Mouse (Mus musculus) stomach, embryonic 14.5 days (tissue): Measurements from ENCODE around the gene Ammecr1. TPM values are rescaled to one million over a fixed set of nuclear protein-coding genes. Genes with fewer than 3 reads are reported as not detected.

Source experiments
- ATAC-seq: fragments of 200-750 bp; cut with Nextera tagmentation; 2 replicates; pipeline ENCODE4 v1.8.0; 2017; ENCODE audit warnings: low read depth, moderate TSS enrichment; ENCODE audit not compliant: insufficient number of reproducible peaks, insufficient read depth, low FRiP score
- H3K27ac ChIP-seq: fragments of 300-500 bp; sonication (generic); 2 replicates; pipeline ENCODE4 v1.5.1; 2014; ENCODE audit warnings: mild to moderate bottlenecking, low read length, moderate library complexity, mixed read lengths
- H3K27me3 ChIP-seq: fragments of 300-500 bp; sonication (generic); 2 replicates; pipeline ENCODE4 v1.6.1; 2014; ENCODE audit warnings: low read length, control low read depth, mixed read lengths; ENCODE audit not compliant: control insufficient read depth, insufficient read depth
- H3K36me3 ChIP-seq: fragments of 300-500 bp; sonication (generic); 2 replicates; pipeline ENCODE4 v1.6.1; 2014; ENCODE audit warnings: mild to moderate bottlenecking, control low read depth, low read length, moderate library complexity, mixed read lengths; ENCODE audit not compliant: control insufficient read depth, insufficient read depth
- H3K4me1 ChIP-seq: fragments of 300-500 bp; sonication (generic); 2 replicates; pipeline ENCODE4 v1.6.1; 2014; ENCODE audit warnings: low read length, control low read depth, mixed read lengths; ENCODE audit not compliant: control insufficient read depth, insufficient read depth
- H3K4me2 ChIP-seq: fragments of 300-500 bp; sonication (generic); replicated peaks from 2 replicates; pipeline ENCODE4 v1.6.1; 2014; ENCODE audit warnings: low read depth, low read length, control low read depth
- H3K4me3 ChIP-seq: fragments of 300-500 bp; sonication (generic); 2 replicates; pipeline ENCODE4 v1.5.1; 2014; ENCODE audit warnings: low read depth, low read length, control low read depth
- H3K9ac ChIP-seq: fragments of 300-500 bp; sonication (generic); replicated peaks from 2 replicates; pipeline ENCODE4 v1.6.1; 2014; ENCODE audit warnings: low read depth, mild to moderate bottlenecking, control low read depth, low read length, moderate library complexity, mixed read lengths
- H3K9me3 ChIP-seq: fragments of 300-500 bp; sonication (generic); 2 replicates; pipeline ENCODE4 v1.6.1; 2016; ENCODE audit warnings: low read depth, low read length, control low read depth; ENCODE audit not compliant: control insufficient read depth
- WGBS: fragments of 180-500 bp; shearing (Covaris S2); extraction: QIAGEN DNeasy Blood & Tissue Kit; methylation state at CpG from one replicate; pipeline ENCODE4 v1.1.7; 2014; 5-methylcytosine and 5-hydroxymethylcytosine counted together
- polyA plus RNA-seq: library from polyadenylated mRNA; unstranded; fragments of >200 nt; fragmentation: Nextera tagmentation; extraction: Ambion mirVana; gene quantifications from 2 replicates; pipeline ENCODE4 v1.2.1, GENCODE M21; 2014

Gene Ammecr1
- polyA plus RNA-seq, 1 experiment from 2014 or later, result 13.3 TPM

GRCm38 (mm10) chrX:142983638-142984037, 17.1 kb upstream of the Ammecr1 start:
- H3K27me3 ChIP-seq, result 0 out of 2 replicates have a peak, but pooled peaks cover 2% of the 10 kb centered on the region
- H3K9me3 ChIP-seq, result no peaks in the 10 kb centered on the region
- ATAC-seq, result no peak
- H3K4me1 ChIP-seq, result no peaks in the 10 kb centered on the region
- H3K9ac ChIP-seq, result no peak overlapping the region
- no peak overlapping the region for H3K4me2 ChIP-seq
- H3K36me3 ChIP-seq, result no peaks in the 10 kb centered on the region
- H3K27ac ChIP-seq, result no peak overlapping the region
- no peak overlapping the region for H3K4me3 ChIP-seq
- 52% methylated on average over 6 of the region's 6 CpGs for WGBS

DNA sequence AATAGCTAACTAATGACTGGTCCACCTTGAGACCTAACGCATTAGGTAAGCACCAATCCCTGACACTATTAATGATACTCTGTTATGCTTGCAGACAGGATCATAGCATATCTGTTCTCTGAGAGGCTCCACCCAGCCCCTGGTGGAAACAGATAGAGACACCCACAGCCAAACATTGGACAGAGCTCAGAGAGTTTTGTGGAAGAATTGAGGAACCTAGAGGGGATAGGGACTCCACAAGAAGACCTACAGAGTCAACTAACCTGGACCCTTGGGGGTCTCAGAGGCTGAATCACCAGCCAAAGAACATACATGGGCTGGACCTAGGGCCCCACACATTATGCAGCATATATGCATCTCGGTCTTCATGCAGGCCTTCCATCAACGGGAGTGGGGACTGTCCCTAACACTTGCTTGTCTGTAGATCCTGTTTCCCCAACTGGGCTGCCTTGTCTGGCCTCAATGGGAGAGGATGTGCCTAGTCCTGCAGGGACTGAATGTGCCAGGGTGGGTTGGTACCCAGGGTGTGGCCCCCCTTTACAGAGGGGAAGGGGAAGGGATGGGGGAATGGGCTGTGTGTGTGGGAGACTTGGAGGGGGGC, 15.1 kb upstream of the Ammecr1 start:
- H3K4me2 ChIP-seq, result no peak overlapping the region
- no peaks in the 10 kb centered on the region for H3K4me1 ChIP-seq
- no peaks in the 10 kb centered on the region for H3K36me3 ChIP-seq
- H3K9ac ChIP-seq, result no peak overlapping the region
- 93% methylated on average over 3 of the region's 3 CpGs for WGBS
- no peak overlapping the region for H3K27ac ChIP-seq
- H3K9me3 ChIP-seq, result no peaks in the 10 kb centered on the region
- H3K4me3 ChIP-seq, result no peak overlapping the region
- ATAC-seq, result no peak
- H3K27me3 ChIP-seq, result 0 out of 2 replicates have a peak, but pooled peaks cover 2% of the 10 kb centered on the region

DNA sequence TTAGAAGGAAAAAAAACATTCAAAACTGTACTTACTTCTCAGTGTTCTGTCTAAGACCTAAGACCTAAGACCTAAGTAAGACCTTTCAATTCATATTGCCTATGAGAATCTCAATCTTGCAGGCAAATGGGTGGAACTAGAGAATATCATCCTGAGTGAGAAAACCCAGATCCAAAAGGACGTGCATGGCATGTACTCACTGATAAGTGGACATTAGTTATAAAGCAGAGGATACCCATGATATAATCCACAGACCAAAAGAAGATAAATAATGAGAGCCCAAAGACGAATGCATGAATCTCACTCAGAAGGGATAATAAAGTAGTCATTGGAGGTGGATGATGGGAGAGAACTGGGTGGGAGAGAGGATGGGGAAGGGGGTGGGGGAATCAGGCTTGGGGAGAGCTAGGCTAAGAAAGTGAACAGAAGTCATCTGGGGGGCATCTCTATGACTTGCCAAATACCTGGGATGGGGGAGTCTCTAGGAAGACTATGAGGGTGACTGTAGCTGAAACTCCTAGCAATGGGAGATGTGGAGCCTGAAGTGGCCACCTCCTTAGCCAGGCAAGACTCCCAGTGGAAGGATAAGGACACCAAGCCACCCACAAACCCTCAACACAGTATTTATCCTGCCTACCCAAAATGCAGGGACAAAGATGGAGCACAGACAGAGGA, 14.5 kb upstream of the Ammecr1 start:
- WGBS, result 54% methylated on average over 2 of the region's 2 CpGs
- Histone ChIP-seq H3K27ac (no peak overlapping the region), H3K36me3 (no peaks in the 10 kb centered on the region), H3K27me3 (0 out of 2 replicates have a peak, but pooled peaks cover 2% of the 10 kb centered on the region), H3K4me3 (no peak overlapping the region), H3K4me2 (no peak overlapping the region), H3K4me1 (no peaks in the 10 kb centered on the region), H3K9me3 (no peaks in the 10 kb centered on the region), H3K9ac (no peak overlapping the region)
- ATAC-seq, result no peak

GRCm38 (mm10) chrX:142979224-142979623, 12.7 kb upstream of the Ammecr1 start:
- Histone ChIP-seq H3K4me2 (no peak overlapping the region), H3K36me3 (no peaks in the 10 kb centered on the region), H3K9me3 (no peaks in the 10 kb centered on the region), H3K27me3 (0 out of 2 replicates have a peak, but pooled peaks cover 2% of the 10 kb centered on the region), H3K4me1 (no peaks in the 10 kb centered on the region), H3K27ac (no peak overlapping the region), H3K4me3 (no peak overlapping the region), H3K9ac (no peak overlapping the region)
- no peak for ATAC-seq
- 65% methylated on average over 4 of the region's 4 CpGs for WGBS

GRCm38 (mm10) chrX:142972443-142972970, 6.0 kb upstream of the Ammecr1 start:
- Histone ChIP-seq H3K9me3 (no peaks in the 10 kb centered on the region), H3K27ac (no peak overlapping the region), H3K4me2 (no peak overlapping the region), H3K4me3 (no peak overlapping the region), H3K27me3 (no peaks in the 10 kb centered on the region), H3K36me3 (no peaks in the 10 kb centered on the region), H3K4me1 (no peaks in the 10 kb centered on the region), H3K9ac (no peak overlapping the region)
- 39% methylated on average over 7 of the region's 7 CpGs for WGBS
- peak; percentile 61; the same call in 1 of the 2 replicates for ATAC-seq

DNA sequence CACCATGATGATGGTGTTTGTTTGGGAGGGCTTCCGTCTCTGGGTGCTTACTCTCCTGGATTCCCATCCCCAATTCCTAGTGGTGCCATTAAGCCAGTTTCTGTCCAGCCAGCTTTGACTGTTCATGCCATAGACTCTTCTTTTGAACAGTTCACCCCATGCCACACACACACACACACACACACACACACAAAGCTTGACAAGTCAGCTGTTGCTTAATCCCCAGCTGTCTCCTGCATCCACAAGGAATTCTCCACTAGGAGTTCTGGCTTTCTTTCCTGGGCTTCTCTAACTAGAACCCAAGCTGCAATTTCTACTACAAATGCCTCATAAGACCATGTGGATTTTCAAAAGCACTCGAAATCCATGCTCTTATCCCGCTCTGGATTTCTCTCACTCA, 5.2 kb upstream of the Ammecr1 start:
- no peak for ATAC-seq
- no peak overlapping the region for H3K4me2 ChIP-seq
- 88% methylated on average over 3 of the region's 3 CpGs for WGBS

GRCm38 (mm10) chrX:142967067-142967466, 539 bp upstream of the Ammecr1 start:
- H3K9ac ChIP-seq, result no peak overlapping the region
- H3K27ac ChIP-seq, result no peak overlapping the region
- H3K27me3 ChIP-seq, result no peaks in the 10 kb centered on the region
- no peaks in the 10 kb centered on the region for H3K36me3 ChIP-seq
- H3K4me1 ChIP-seq, result no peaks in the 10 kb centered on the region
- WGBS, result 44% methylated on average over 7 of the region's 7 CpGs
- H3K4me3 ChIP-seq, result peak overlapping the region; percentile 63; the same call in 1 of the 2 replicates
- no peaks in the 10 kb centered on the region for H3K9me3 ChIP-seq
- no peak for ATAC-seq
- peak overlapping the region; percentile 35 for H3K4me2 ChIP-seq

More for the DNA sequence above, 5.2 kb upstream of the Ammecr1 start:
- no peaks in the 10 kb centered on the region for H3K9me3 ChIP-seq
- H3K9ac ChIP-seq, result no peak overlapping the region
- no peaks in the 10 kb centered on the region for H3K36me3 ChIP-seq
- H3K27ac ChIP-seq, result no peak overlapping the region
- H3K27me3 ChIP-seq, result no peaks in the 10 kb centered on the region
- H3K4me3 ChIP-seq, result no peak overlapping the region
- no peaks in the 10 kb centered on the region for H3K4me1 ChIP-seq

DNA sequence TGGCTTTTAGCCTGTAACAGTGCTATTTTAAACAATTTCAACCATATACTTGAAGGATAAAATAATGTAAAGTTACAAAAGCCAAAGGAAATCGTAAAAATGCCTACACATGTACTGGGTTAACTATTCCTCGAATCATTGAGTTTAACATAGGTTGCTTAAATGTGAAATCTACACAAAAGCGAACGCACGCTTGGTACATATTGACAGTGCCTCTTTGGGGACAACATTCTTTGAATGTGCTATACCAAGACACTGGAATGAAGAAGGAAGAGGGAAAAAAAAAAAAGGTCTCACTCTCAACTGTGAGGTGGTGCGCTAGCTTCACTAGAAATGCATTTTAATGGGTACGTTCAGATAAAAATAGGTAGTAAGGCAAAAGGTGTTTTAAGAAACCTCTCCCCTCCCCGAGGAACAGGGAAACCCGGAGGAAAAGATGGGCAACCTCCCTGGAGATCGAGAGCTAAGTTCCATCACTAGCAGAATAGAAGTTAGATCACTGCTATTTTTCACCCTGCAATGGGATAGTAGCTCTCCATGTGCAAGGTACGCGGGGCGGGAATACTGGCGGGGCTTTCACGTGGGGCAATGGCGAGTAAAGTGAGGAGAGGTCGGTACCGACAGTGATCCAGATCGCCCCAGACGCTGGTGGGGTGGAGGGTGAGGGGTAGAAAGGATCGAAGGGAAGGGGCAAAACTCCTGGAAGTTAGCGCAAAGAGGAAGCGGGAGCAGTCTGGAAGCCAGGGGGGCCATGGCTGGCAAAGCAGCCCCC, 1.1 kb downstream of the Ammecr1 start:
- no peaks in the 10 kb centered on the region for H3K27me3 ChIP-seq
- peak overlapping the region; percentile 64 for H3K9ac ChIP-seq
- no peaks in the 10 kb centered on the region for H3K9me3 ChIP-seq
- H3K4me1 ChIP-seq, result no peaks in the 10 kb centered on the region
- H3K27ac ChIP-seq, result 0 out of 2 replicates have a peak overlapping the region, but pooled peaks have one; percentile 78
- WGBS, result 25% methylated on average over 23 of the region's 23 CpGs
- peak overlapping the region; percentile 46 for H3K4me2 ChIP-seq
- no peaks in the 10 kb centered on the region for H3K36me3 ChIP-seq
- H3K4me3 ChIP-seq, result peak overlapping the region; percentile 63
- ATAC-seq, result no peak
